Mouse (Mus musculus): ENCODE results near the gene Insig1. TPM values are rescaled to one million over a fixed set of nuclear protein-coding genes. Genes with fewer than 3 reads are reported as not detected.

Gene Insig1
- polyA plus RNA-seq, 1 experiment, result 82.2 TPM

- Histone ChIP-seq H3K27me3 (ENCODE audit: control insufficient read depth, insufficient read depth, low read length) (no peaks in the 10 kb centered on the region), H3K27ac (ENCODE audit: insufficient read depth, low read depth, low read length) (peak overlapping the region; percentile 73), H3K4me1 (ENCODE audit: control insufficient read depth, insufficient read depth, insufficient read length, low read length) (peaks cover 23% of the 10 kb centered on the region; the same call in 1 of the 2 replicates), H3K36me3 (ENCODE audit: control insufficient read depth, insufficient read depth, low read length) (no peaks in the 10 kb centered on the region), H3K4me3 (ENCODE audit: low read depth, low read length) (no peak overlapping the region)
- 76% methylated on average over 1 of the region's 1 CpGs for WGBS
- TF ChIP-seq POLR2A (IDR thresholded peaks at IDR 0.05; ENCODE audit: low read depth, low read length) (no peak), CTCF (IDR thresholded peaks at IDR 0.05; ENCODE audit: extremely low read depth, insufficient read length, insufficient replicate concordance, low read depth, low read length) (no peak)
Observed at GRCm38 (mm10) chr5:28036518-28036917, 34.6 kb upstream of the Insig1 start.

DNA sequence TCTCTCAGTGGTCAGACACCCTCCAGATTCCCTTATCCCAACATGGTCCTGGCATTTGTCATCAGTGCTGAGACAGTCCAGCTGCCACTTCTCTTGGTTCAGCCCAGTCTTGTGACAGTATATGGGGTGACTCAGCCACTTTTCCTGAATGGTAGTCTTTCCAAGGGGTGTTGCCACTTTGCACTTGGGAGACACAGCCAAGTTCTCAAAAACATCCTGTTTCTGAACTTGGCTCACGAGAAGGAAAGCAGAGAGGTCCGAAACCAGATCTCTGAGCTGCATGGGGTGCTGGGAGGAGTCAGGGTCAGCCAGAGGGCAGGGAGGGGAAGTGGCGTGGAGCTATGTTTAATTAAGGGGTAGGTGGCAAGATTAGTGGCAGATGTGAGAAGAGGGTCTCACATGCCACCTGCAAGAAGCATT, 34.0 kb upstream of the Insig1 start:
- Histone ChIP-seq H3K4me1 (ENCODE audit: control insufficient read depth, insufficient read depth, insufficient read length, low read length) (peaks cover 21% of the 10 kb centered on the region; the same call in 1 of the 2 replicates), H3K4me3 (ENCODE audit: low read depth, low read length) (no peak overlapping the region), H3K27me3 (ENCODE audit: control insufficient read depth, insufficient read depth, low read length) (no peaks in the 10 kb centered on the region), H3K27ac (ENCODE audit: insufficient read depth, low read depth, low read length) (peak overlapping the region; percentile 73), H3K36me3 (ENCODE audit: control insufficient read depth, insufficient read depth, low read length) (no peaks in the 10 kb centered on the region)
- TF ChIP-seq CTCF (IDR thresholded peaks at IDR 0.05; ENCODE audit: extremely low read depth, insufficient read length, insufficient replicate concordance, low read depth, low read length) (no peak), POLR2A (IDR thresholded peaks at IDR 0.05; ENCODE audit: low read depth, low read length) (no peak)
- WGBS, result 7% methylated on average over 3 of the region's 3 CpGs

GRCm38 (mm10) chr5:28037639-28038038, 33.5 kb upstream of the Insig1 start:
- H3K4me3 ChIP-seq (ENCODE audit: low read depth, low read length), result no peak overlapping the region
- no peaks in the 10 kb centered on the region for H3K27me3 ChIP-seq (ENCODE audit: control insufficient read depth, insufficient read depth, low read length)
- peak overlapping the region; percentile 73 for H3K27ac ChIP-seq (ENCODE audit: insufficient read depth, low read depth, low read length)
- H3K36me3 ChIP-seq (ENCODE audit: control insufficient read depth, insufficient read depth, low read length), result no peaks in the 10 kb centered on the region
- peaks cover 25% of the 10 kb centered on the region; the same call in 1 of the 2 replicates for H3K4me1 ChIP-seq (ENCODE audit: control insufficient read depth, insufficient read depth, insufficient read length, low read length)
- TF ChIP-seq POLR2A (IDR thresholded peaks at IDR 0.05; ENCODE audit: low read depth, low read length) (no peak), CTCF (IDR thresholded peaks at IDR 0.05; ENCODE audit: extremely low read depth, insufficient read length, insufficient replicate concordance, low read depth, low read length) (no peak)
- WGBS, result 16% methylated on average over 5 of the region's 5 CpGs

- no peak for TF ChIP-seq POLR2A (IDR thresholded peaks at IDR 0.05; ENCODE audit: low read depth, low read length)
- TF ChIP-seq CTCF (IDR thresholded peaks at IDR 0.05; ENCODE audit: extremely low read depth, insufficient read length, insufficient replicate concordance, low read depth, low read length), result no peak
- WGBS, result 4% methylated on average over 2 of the region's 2 CpGs
- Histone ChIP-seq H3K27ac (ENCODE audit: insufficient read depth, low read depth, low read length) (no peak overlapping the region), H3K27me3 (ENCODE audit: control insufficient read depth, insufficient read depth, low read length) (no peaks in the 10 kb centered on the region), H3K4me1 (ENCODE audit: control insufficient read depth, insufficient read depth, insufficient read length, low read length) (peaks cover 25% of the 10 kb centered on the region; the same call in 1 of the 2 replicates), H3K36me3 (ENCODE audit: control insufficient read depth, insufficient read depth, low read length) (no peaks in the 10 kb centered on the region), H3K4me3 (ENCODE audit: low read depth, low read length) (no peak overlapping the region)
Observed at GRCm38 (mm10) chr5:28038115-28038514, 33.0 kb upstream of the Insig1 start.

DNA sequence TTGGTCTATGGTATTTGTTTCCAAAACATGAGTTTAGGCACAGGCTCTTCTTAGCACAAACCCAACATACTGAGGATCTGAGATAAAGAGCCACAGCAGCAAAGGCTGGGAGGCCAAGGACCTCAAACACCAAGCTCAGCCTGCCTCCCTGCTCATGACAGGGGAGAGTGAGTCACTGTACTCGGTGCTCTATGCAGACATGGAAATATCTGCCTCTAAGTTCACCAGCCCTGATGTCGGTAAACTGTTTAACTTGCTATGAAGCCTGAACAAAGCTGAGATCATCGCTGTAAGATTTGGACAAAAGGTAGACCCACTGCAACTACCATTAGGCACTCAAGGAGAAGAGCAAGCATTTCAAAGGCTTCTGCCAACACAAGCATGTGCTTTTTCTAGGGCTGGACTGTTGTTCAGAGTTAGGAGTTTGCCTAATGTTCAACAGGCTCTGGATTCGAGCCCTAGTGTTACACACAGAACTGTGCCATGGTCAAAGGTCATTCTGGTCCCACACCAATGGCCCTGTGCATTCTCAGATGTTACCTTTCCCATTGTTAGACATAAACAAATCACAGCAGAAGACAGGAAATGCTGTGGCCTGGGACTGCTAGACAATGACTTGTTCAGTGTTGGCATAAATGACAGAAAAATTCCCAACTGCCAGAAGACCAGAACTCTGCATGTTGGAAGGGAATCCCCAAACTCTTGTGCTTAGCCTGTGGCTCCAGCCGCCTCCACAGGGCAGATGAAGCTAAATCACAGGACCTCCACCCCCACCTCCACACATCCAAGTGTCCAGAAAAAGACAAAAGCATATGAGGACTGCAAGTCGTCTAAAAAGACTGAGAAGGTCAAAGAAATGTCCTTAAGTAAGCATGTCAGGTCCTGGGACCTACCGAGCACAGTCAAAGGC, 31.2 kb upstream of the Insig1 start:
- Histone ChIP-seq H3K27ac (ENCODE audit: insufficient read depth, low read depth, low read length) (no peak overlapping the region), H3K4me3 (ENCODE audit: low read depth, low read length) (no peak overlapping the region), H3K36me3 (ENCODE audit: control insufficient read depth, insufficient read depth, low read length) (no peaks in the 10 kb centered on the region), H3K27me3 (ENCODE audit: control insufficient read depth, insufficient read depth, low read length) (no peaks in the 10 kb centered on the region), H3K4me1 (ENCODE audit: control insufficient read depth, insufficient read depth, insufficient read length, low read length) (peaks cover 27% of the 10 kb centered on the region; the same call in 1 of the 2 replicates)
- WGBS, result 80% methylated on average over 7 of the region's 7 CpGs
- no peak for TF ChIP-seq POLR2A (IDR thresholded peaks at IDR 0.05; ENCODE audit: low read depth, low read length)
- TF ChIP-seq CTCF (IDR thresholded peaks at IDR 0.05; ENCODE audit: extremely low read depth, insufficient read length, insufficient replicate concordance, low read depth, low read length), result no peak

- no peaks in the 10 kb centered on the region for H3K36me3 ChIP-seq (ENCODE audit: control insufficient read depth, insufficient read depth, low read length)
- WGBS, result 70% methylated on average over 3 of the region's 3 CpGs
- TF ChIP-seq POLR2A (IDR thresholded peaks at IDR 0.05; ENCODE audit: low read depth, low read length) (no peak), CTCF (IDR thresholded peaks at IDR 0.05; ENCODE audit: extremely low read depth, insufficient read length, insufficient replicate concordance, low read depth, low read length) (no peak)
- no peaks in the 10 kb centered on the region for H3K27me3 ChIP-seq (ENCODE audit: control insufficient read depth, insufficient read depth, low read length)
- H3K4me1 ChIP-seq (ENCODE audit: control insufficient read depth, insufficient read depth, insufficient read length, low read length), result peaks cover 27% of the 10 kb centered on the region; the same call in 1 of the 2 replicates
- H3K27ac ChIP-seq (ENCODE audit: insufficient read depth, low read depth, low read length), result no peak overlapping the region
- H3K4me3 ChIP-seq (ENCODE audit: low read depth, low read length), result no peak overlapping the region
Observed at GRCm38 (mm10) chr5:28040726-28041125, 30.4 kb upstream of the Insig1 start.

- Histone ChIP-seq H3K36me3 (ENCODE audit: control insufficient read depth, insufficient read depth, low read length) (no peaks in the 10 kb centered on the region), H3K4me3 (ENCODE audit: low read depth, low read length) (no peak overlapping the region), H3K4me1 (ENCODE audit: control insufficient read depth, insufficient read depth, insufficient read length, low read length) (peaks cover 23% of the 10 kb centered on the region; the same call in 1 of the 2 replicates), H3K27me3 (ENCODE audit: control insufficient read depth, insufficient read depth, low read length) (no peaks in the 10 kb centered on the region), H3K27ac (ENCODE audit: insufficient read depth, low read depth, low read length) (no peak overlapping the region)
- TF ChIP-seq CTCF (IDR thresholded peaks at IDR 0.05; ENCODE audit: extremely low read depth, insufficient read length, insufficient replicate concordance, low read depth, low read length) (no peak), POLR2A (IDR thresholded peaks at IDR 0.05; ENCODE audit: low read depth, low read length) (no peak)
- WGBS, result 95% methylated on average over 3 of the region's 3 CpGs
Observed at GRCm38 (mm10) chr5:28042021-28042420, 29.1 kb upstream of the Insig1 start.
